Comparison of ENCODE assay signal across 8 mouse cellular contexts in the genomic region with DNA sequence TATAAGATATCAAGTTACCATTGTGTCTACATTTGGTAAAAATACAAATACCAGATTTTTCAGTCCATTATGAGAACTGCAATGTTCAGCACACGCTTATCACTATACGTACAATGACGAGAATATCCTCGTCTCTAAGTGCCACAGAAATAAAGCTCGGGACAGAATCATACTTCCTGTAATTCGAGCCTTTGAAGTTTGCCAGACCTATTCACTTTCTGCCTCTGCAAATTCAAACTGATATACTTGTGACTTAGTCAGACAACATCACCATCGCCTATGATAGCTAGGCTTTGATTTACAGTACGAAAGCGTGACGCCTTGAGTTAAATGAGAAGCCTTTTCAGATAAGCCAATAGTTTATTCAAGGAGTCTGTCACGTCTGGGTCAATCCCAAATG. TPM values are rescaled to one million over a fixed set of nuclear protein-coding genes. Genes with fewer than 3 reads are reported as not detected.
DNase-seq lines count a peak whose midpoint lies in the region; ATAC-seq and TF ChIP-seq lines count a peak whose summit lies in the region.

No protein-coding gene starts in this region.

- no peaks in the 10 kb centered on the region for H3K36me3 ChIP-seq in heart, embryonic 12.5 days
- H3K36me3 ChIP-seq in ES-Bruce4 (ENCODE audit: control insufficient read depth, insufficient read depth, low read length, poor library complexity, severe bottlenecking) = no peaks in the 10 kb centered on the region
- no peaks in the 10 kb centered on the region for H3K36me3 ChIP-seq in hindbrain, embryonic 10.5 days
- no peaks in the 10 kb centered on the region for H3K36me3 ChIP-seq in liver, embryonic 13.5 days

- intact Hi-C loops in heart, postnatal 25 days (cut with DNase I) = loop anchor here (10.0 kb wide), 1 partner anchor 76 kb away; no protein-coding TSS in a partner anchor

- no peak for DNase-seq in heart, postnatal 25 days (ENCODE audit: low spot score)
- DNase-seq in hindbrain, embryonic 10.5 days (ENCODE audit: low spot score) = no peak
- no peak for DNase-seq in liver, embryonic 13.5 days
- DNase-seq in adrenal gland, postnatal 25 days = no peak
- DNase-seq in cerebellum, adult 18-20 months = no peak
- DNase-seq in thymus, postnatal 4 days = no peak

- peak overlapping the region; percentile 65; the same call in 1 of the 2 replicates for H3K9ac ChIP-seq in heart, embryonic 12.5 days
- 0 out of 2 replicates have a peak overlapping the region, but pooled peaks have one; percentile 29 for H3K9ac ChIP-seq in ES-Bruce4 (ENCODE audit: low read depth, poor library complexity, severe bottlenecking)
- H3K9ac ChIP-seq in liver, embryonic 13.5 days = no peak overlapping the region

- H3K27me3 ChIP-seq in heart, embryonic 12.5 days (replicated peaks) = no peaks in the 10 kb centered on the region
- H3K27me3 ChIP-seq in ES-Bruce4 (ENCODE audit: control insufficient read depth, insufficient read depth, low read length, poor library complexity, severe bottlenecking) = no peaks in the 10 kb centered on the region; the same call in 1 of the 2 replicates
- peaks cover 19% of the 10 kb centered on the region; the same call in 1 of the 2 replicates for H3K27me3 ChIP-seq in hindbrain, embryonic 10.5 days (ENCODE audit: insufficient read depth, poor library complexity, severe bottlenecking)
- H3K27me3 ChIP-seq in liver, embryonic 13.5 days = peaks cover 26% of the 10 kb centered on the region

- TF ChIP-seq POLR2A in ES-Bruce4 (IDR thresholded peaks at IDR 0.05; ENCODE audit: insufficient read depth, low read length) = no peak

- no peak for ATAC-seq in heart, embryonic 12.5 days (ENCODE audit: insufficient number of reproducible peaks, low FRiP score)
- ATAC-seq in liver, embryonic 13.5 days (ENCODE audit: low read depth) = no peak

- peak overlapping the region; percentile 67 for H3K4me2 ChIP-seq in heart, embryonic 12.5 days
- H3K4me2 ChIP-seq in liver, embryonic 13.5 days = peak overlapping the region; percentile 36; the same call in 1 of the 2 replicates

- 6% methylated on average over 11 of the region's 11 CpGs for WGBS in heart, embryonic 12.5 days
- 58% methylated on average over 11 of the region's 11 CpGs for WGBS in hindbrain, embryonic 10.5 days
- 16% methylated on average over 11 of the region's 11 CpGs for WGBS in liver, embryonic 13.5 days (ENCODE audit: insufficient replicate concordance)

- H3K27ac ChIP-seq in heart, embryonic 12.5 days (ENCODE audit: poor library complexity, severe bottlenecking) = peak overlapping the region; percentile 83
- H3K27ac ChIP-seq in ES-Bruce4 (ENCODE audit: insufficient read depth, low read length) = no peak overlapping the region
- H3K27ac ChIP-seq in hindbrain, embryonic 10.5 days = no peak overlapping the region
- no peak overlapping the region for H3K27ac ChIP-seq in liver, embryonic 13.5 days

- TF ChIP-seq CTCF in ES-Bruce4 (IDR thresholded peaks at IDR 0.05; ENCODE audit: low read depth, low read length) = no peak

- H3K4me1 ChIP-seq in heart, embryonic 12.5 days (replicated peaks) = peaks cover 18% of the 10 kb centered on the region
- H3K4me1 ChIP-seq in ES-Bruce4 (ENCODE audit: control insufficient read depth, insufficient read depth, low read length) = peaks cover 4% of the 10 kb centered on the region
- peaks cover 14% of the 10 kb centered on the region for H3K4me1 ChIP-seq in hindbrain, embryonic 10.5 days (replicated peaks)
- H3K4me1 ChIP-seq in liver, embryonic 13.5 days (replicated peaks) = peaks cover 4% of the 10 kb centered on the region; the same call in 1 of the 2 replicates

- H3K9me3 ChIP-seq in heart, embryonic 12.5 days (replicated peaks) = no peaks in the 10 kb centered on the region
- H3K9me3 ChIP-seq in ES-Bruce4 (replicated peaks; ENCODE audit: control insufficient read depth, insufficient read depth, low read length, poor library complexity, severe bottlenecking) = no peaks in the 10 kb centered on the region
- H3K9me3 ChIP-seq in hindbrain, embryonic 10.5 days = no peaks in the 10 kb centered on the region
- H3K9me3 ChIP-seq in liver, embryonic 13.5 days (replicated peaks) = no peaks in the 10 kb centered on the region

- no peak for TF ChIP-seq EP300 in ES-Bruce4 (IDR thresholded peaks at IDR 0.05; ENCODE audit: insufficient read depth, low read depth, low read length)

- peak overlapping the region; percentile 47 for H3K4me3 ChIP-seq in heart, embryonic 12.5 days
- H3K4me3 ChIP-seq in ES-Bruce4 (ENCODE audit: low read depth, low read length) = no peak overlapping the region
- peak overlapping the region; percentile 76 for H3K4me3 ChIP-seq in hindbrain, embryonic 10.5 days
- peak overlapping the region; percentile 1; the same call in 1 of the 2 replicates for H3K4me3 ChIP-seq in liver, embryonic 13.5 days (replicated peaks)

RNA-seq across cellular contexts. Expression of a gene that starts 1.6 kb away (rescaled TPM):
- 19.7 and 23.2 TPM in 2 replicates for polyA plus RNA-seq in heart, embryonic 12.5 days (2016; fragmentation: Nextera tagmentation; extraction: Ambion mirVana)
- 1 to 10 TPM; 6.3 to 7.0 TPM for total RNA-seq in heart, postnatal 25 days (2021)
- 0.46 and 0.73 TPM in 2 replicates for polyA plus RNA-seq in ES-Bruce4 (2011; ENCODE audit: insufficient read depth, insufficient read length, low read depth, missing spikeins)
- 6.3 and 6.8 TPM in 2 replicates for polyA plus RNA-seq in hindbrain, embryonic 10.5 days (2016; fragmentation: Nextera tagmentation; extraction: Ambion mirVana)
- 1.5 and 2.0 TPM in 2 replicates for polyA plus RNA-seq in liver, embryonic 13.5 days (2015; fragmentation: Nextera tagmentation; extraction: Ambion mirVana)
- total RNA-seq in adrenal gland, postnatal 25 days (2021) = 8.8 and 13.6 TPM in 2 replicates
